Mouse (Mus musculus) kidney, postnatal 14 days (tissue): Measurements from ENCODE around the gene Snapin.

ENCODE experiments used
- DNase-seq: peaks from one replicate; pipeline ENCODE4 v3.0.0; 2022; ENCODE audit warnings: mixed read lengths

Gene Snapin

DNA sequence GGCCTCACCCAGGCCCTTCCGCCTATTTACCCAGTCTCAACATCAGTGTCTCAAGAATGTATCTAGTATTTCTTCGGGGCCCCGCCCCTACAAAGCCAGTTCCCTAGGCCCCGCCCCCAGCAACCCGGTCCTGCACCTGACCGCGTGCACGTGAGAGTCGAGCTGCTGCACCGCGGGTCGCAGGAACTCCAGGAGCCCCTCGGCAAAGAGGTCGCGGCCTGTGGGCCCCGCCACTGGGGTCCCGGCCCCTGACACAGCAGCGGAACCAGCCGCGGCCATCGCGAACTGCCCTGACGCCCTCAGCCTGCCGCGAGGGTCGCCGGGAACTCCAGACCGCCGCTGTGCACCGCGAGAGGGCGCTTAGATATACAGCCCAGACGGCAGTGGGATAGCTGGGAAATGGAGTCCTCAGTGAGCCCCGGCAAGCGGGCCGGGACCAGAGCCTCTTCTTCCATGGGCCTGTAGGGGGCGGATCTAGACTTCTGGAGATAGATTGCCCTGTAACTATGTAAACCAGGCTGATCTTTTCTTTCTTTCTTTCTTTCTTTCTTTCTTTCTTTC lies at the start of gene Snapin:
Gene Snapin, minus strand, starts transcription at position 338 of the 561 bp plus-strand sequence.
- DNase-seq, result peak; percentile 97

DNA sequence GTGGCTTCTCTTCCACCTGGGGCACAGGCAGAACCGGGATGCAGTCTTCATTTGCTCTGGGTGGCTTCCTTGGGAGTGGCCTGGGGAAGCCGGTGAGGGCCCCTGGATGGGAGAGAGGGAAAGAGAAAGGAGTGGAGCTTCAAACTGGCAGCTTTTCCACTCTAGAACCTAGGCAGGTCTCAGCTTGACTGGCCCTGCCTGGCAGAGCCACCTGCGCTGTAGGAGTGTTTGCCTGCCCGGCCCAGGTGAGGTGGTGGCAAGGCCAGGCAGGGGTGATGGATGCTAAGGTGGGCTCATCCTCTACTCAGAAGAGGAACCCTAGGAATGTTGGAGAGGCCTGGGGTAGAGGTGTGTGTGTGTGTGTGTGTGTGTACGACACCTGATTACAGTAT lies 47.1 kb upstream of the Snapin start:
- DNase-seq, result no peak

DNA sequence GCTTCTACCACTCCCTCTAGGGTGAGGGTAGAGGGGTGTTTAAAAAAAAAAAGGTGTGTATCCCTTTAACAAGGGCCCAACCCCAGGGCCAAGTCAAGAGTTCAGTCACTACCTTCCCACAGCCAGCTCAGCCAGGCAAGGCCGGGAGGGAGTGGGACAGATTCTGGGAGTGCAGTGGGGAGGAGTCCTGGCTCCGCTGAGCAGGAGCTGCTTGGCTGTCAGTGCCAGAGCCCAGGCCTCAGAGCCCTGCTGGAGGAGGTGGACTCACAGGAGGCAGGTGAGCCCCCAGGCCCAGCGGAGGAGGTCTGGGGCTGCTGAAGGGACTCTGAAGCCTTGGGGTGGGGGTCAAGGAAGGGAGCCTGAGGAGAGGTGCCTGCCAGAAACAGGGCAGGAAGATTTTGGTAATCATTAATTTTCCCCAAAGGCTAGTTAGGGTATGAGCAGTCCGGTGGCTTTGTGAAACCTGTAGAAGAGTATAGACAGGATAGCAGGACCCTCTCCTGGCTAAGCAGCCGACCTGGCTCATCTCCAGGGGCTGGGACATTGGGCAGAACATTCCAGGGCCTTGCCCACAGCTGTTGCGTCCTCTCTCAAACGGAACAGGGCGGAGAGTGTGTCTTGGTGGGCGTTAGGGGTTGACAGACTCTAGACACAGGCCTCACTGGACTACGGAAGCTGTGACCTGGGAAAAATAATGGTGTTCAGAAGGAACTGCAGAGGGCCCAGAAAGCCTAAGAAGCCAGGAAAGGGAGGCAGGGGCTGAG lies 46.5 kb upstream of the Snapin start, which contains the start of gene S100a16:
Gene S100a16, plus strand, starts transcription at position 114 of the 764 bp plus-strand sequence.
- peak; percentile 89 for DNase-seq

DNA sequence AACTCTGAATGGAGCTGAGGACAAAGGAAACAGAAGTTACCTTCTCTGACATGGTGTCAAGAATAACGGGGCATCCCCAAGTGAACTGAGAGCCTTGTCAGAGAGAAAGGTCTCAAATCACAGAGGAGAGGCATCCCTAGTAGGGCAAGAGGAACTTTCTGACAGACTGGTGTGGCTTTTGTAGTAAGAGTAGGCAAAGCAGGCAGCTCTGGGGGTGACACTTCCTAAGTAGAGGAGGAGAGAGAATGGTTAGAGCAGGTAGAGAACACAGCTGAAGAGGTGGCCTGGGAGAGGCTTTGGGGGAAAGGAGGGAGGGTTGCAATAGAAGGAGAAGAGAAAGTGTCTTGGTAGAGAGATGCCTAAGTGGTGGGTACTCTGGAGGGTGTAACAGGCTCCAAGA lies 44.6 kb upstream of the Snapin start:
- no peak for DNase-seq

DNA sequence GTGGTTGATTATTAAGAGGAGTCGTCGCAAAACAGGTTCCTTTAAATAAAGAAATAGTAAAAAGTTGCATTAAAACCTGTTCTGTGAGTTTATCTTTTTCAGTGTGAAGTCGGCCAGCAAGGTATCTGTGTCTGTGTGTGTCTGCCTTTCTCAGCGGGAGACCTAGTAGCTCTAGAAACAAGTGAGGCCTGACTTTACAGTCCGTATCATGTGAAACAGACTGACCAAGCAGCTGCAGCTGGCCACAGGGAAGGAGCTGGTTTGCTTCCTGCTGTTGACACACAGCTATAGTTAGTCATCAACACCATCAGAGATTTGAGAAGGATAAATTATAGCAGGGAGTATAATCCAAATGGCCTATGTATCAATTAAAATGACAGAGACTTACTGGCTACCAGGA lies 40.9 kb upstream of the Snapin start:
- DNase-seq, result no peak

DNA sequence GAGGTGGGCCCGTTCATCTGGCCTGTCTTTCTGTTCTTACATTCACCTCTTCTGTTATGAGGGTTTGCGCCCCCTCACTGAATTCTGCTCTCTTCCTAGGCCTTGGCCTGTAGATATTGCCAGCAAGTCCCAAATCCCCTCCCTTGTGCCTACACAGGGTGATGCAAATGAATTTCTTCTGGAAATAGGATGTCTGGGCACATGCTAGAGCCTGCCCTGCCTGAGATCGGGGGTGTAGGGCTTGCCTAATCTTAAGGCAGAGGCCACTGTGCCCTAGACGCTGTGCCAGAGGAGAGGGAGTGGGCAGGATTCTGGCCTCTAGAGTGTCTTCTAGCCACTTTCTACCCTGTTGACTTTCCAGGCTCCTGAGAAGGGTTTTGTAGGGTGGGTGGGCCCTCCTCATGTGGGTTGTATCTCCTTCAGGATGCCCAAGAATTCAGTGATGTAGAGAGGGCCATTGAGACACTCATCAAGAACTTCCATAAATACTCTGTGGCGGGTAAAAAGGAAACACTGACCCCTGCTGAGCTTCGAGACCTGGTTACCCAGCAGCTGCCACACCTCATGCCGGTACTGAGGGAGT lies 36.5 kb upstream of the Snapin start:
- no peak for DNase-seq

DNA sequence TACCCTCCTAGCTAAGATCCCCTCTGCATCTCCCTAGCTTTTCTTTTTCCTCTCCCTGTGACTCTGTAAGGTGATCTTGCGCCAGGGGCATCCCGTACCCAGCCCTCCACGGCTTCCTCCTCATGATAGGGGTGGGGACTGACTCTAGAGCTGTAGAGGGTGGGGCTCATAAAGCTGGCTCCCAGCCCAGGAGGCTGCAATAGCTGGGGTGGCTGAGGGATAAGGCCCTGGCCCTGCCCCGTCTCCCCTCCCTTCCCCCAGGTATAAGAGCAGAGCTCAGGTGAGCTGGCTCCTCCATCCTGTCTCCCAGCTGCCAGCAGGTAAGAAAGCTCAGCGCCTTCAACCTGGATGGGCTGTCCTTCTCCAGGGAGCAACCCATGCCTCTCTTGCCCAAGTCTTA lies 35.7 kb upstream of the Snapin start, which contains the start of gene S100a14:
Gene S100a14, plus strand, starts transcription at position 277 of the 400 bp plus-strand sequence.
- no peak for DNase-seq

DNA sequence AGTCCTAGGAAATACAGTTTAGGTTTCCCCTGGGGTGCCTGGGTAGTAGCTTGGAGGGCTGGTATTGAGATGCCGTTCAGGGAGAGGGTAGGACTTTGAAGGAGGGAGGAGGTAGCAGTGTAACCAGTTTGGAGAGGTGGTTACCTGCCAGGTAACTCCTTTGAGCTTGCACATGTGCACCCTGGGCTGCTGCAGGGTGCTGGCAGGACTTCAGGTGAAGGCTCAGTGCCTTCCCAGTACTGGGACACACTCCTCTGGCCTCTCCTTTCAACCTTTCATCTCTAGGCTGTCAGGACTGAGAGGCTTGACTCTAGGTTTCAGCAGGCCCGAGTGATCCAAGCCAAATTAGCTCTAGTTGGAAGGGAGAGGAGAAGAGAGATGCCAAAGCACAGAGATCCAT lies 35.2 kb upstream of the Snapin start:
- DNase-seq, result no peak

DNA sequence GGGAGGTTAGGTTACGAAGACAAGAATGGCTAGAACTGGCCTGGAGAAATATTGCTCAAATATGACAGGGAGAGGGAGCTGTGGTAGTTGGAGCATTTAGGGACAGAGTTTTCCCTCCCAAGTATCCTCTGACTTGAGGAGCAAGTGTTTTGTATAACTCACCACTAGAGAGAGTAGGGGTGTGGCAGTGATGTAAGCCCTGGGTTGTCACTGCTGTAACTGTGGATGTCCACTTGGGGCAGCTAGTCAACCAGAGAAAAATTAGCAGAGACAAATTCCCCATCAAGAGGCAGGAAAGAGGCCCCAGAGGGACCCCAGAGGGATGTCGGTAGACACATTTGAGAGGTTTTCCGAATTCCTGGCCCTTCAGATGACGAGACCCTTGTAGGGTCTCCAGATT lies 34.6 kb upstream of the Snapin start:
- DNase-seq, result peak; percentile 76

DNA sequence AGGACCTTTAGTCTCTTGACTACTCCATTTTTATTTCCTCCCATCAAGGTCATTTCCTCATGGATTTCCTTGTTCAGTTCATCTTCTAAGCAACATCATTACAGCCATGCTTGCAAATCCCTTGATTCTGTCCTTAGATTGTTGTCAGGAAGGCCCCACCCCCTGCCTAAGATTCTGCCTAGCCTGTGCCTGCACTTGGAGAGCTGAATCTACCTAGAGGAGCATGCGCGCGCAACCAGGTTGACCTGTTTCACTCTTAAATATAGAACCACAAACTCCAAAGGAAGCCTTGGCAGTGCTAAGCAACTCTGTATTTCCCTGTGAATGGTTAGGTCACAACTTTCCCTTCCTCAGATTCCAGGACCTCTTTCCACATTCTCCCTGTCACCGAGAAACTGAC lies 26.9 kb upstream of the Snapin start:
- DNase-seq, result no peak

DNA sequence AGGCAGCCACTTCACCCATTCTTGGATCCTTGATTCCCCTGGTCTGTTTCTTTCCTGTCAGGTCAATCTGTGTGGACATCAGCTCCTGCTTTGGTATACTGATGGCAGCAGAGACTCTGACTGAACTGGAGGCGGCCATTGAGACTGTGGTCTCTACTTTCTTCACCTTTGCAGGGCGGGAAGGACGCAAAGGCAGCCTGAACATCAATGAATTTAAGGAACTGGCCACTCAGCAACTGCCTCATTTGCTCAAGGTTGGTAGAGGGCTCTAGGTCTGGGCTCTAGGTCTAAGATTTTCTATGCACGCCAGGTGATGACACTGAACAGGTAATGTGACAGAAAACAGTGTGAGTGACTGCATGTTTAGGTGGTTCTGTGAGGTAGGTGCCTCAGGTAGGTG lies 25.0 kb upstream of the Snapin start:
- DNase-seq, result no peak

DNA sequence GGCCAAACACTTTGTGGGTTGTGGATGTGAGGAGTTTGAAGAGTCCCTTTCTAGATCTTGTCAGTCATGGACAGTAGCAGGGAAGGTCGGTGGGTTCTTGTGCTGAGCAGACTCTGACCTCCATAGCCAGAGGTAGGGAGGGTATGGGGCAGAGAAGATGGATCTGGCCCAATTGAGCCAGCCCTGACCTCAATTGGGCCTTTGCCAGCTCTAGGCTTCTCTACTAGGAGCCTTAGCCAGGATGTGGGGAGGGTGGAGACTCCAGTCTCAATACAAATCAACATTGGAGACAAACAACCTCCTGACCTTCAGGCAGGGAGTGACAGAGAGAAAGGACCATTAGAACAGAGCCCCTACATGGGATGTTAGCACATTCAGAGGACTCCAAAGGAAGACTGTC lies 24.4 kb upstream of the Snapin start:
- DNase-seq, result peak; percentile 71

DNA sequence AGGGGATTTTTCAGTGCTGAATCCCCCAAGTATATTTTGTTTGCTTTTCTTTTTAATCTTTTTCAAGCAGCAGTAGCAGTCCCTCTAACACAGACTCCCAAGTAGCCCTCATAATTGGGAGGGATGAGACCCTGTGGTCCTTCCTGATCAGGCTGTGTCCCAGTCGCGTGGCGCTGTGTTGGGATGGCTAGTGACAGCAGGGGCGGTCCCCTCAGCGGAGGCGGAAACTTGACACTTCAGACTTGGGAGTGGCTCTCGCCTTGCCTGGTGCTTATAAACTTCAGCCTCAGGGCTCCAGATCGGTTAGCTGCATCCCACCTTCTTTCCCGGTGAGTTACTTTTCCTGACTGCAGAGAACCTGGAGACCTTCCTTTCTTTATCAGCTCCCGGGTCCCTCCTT lies 23.9 kb upstream of the Snapin start:
- peak; percentile 82 for DNase-seq

DNA sequence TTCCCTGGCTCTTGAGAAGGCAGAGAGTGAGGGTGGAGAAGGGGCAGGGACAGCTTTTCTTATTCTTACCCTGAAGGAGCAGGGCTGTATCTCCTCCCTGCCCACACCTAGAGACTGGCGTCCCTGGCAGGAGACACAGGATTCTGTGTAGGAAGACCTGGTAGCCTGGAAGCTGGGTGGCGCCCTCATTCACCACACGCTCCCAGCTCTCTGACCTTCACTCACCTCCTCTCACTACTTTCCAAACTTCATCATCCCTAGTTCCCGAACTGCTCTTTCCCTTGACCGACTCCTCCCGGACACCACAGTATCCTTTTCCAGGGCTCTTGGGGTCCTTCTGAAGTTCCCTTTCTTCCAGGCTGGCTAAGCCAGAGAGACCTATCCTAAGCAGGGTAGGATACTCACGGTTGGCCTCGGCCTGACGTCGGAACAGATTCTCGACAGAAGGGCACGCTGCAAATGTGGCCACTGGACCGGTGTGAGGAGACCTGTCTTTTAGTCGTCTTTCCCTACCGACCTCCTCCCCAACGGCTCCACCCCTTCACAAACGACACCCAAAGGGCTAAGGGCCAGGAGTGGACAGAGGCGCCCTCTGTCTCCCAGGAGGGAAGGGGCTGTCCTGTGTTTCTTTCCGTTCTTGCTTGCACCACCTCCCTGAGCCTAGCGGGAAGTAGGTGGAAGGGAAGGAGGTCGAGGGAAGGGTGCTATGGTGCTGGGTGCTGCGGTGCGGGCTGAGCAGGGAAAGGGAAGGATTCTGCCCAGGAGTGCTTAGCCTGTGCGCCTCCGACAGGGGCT lies 23.2 kb upstream of the Snapin start, which contains the start of the genes S100a1 and S100a13:
Gene S100a1, minus strand, starts transcription at position 597 of the 795 bp plus-strand sequence.
Gene S100a13, plus strand, starts transcription at position 640 of the 795 bp plus-strand sequence.
- peak; percentile 88 for DNase-seq

DNA sequence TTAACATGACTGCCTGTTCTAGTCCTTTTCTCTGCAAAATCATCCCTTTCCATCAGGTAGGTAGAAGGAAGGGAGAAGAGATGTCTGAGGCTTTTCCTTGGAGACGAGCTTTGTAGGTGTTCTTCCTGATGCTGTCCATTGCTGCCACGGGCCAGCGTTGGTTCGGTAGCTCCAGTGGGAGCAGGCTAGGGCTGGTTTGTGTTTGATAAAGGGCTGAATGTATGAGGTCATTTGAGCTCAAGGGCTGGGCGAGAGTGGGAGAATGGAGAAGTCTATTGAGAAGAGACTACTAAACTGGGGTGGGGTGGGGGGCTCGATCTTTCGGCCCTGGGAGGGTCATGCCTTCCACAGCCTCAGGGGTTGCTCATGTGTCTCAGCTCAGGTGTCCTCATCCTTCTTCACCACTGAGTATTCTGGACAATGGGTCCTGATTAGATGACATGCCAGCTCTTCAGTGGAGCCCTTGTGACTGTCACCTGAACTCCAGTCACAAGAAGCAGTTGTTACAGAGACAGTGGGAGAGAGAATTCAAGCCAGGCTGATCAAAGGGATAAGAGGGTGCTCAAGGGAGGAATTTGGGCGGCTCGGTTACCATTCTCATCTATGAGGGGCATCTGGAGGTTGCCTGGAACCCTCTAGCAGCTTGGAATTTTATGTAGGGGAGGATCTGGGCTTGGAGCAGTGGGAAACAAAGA lies 22.3 kb upstream of the Snapin start:
- DNase-seq, result no peak

DNA sequence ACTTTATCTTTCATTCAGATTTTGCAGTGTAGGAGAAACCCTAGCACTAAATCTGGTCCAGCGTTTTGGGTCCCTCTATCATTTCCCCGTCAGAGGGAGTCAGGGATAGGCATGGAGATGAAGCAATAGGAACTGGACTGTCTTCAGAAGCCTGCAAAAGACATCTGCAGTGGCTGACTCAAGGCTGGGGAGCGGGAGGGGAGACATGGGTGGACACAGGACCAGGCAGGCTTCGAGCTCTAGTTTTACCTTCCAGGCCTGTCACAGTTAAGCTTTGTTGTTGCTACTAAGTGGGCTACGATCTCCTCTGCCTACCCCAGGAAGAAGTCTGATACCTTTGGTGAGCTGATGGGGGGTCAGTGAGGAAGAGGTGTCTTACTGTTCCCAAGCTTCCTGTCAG lies 21.4 kb upstream of the Snapin start:
- no peak for DNase-seq

DNA sequence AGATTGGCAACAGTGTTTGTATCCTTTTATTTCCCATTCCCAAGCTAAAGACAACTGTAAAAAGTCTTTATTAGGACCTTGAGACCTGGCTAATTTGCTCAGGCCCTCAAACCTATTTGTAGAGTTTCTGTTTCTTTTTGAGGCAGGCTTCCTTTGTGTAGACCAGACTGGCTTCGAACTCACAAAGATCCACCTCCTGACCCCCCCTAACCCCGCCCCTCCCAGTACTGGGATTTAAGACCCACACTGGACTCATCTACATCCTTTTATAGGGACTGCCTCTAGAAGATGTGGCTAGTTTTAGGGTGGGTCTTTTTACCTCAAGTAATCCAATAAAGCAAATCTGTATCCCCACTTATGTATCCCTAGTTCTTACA lies 18.9 kb upstream of the Snapin start:
- DNase-seq, result no peak

DNA sequence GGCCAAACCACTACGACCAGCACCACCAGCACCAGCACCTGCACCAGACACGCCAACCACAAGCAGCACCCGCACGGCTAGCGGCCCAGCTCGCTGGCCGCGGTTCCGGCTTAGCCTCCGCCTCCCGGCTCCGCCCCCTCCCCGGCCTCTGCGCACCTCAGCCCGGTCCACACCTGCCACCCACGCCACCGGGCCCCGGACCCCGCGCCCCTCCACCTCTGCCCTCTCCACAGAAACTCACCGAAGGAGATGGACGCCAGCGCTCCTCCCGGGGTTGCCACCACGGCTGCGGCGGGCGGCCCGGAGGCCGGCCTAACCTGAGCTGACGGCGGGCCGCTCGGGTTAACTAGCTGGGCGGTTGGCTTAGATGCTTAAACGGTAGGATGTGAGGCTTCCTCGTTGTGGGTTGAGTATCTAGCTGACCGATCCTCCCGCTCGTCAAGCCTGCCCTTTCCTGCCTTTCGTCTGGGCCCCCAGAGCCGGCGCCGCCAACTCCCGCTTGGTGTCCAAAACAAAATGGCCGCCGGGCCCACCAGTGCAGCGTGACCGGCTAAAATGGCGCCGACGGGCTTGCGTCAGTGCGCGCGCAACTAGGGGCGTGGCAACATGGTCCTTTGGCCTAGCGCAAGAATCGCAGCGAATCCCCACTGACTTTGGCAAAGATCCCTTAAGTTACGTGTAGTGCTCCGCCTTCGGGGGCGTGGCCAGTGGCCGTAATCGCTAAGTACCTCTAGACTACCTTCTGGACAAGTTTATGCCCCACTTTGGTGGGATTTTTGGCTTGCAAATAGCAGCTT lies 18.3 kb upstream of the Snapin start, which contains the start of gene Chtop:
Gene Chtop, minus strand, starts transcription at position 549 of the 797 bp plus-strand sequence.
- peak; percentile 100 for DNase-seq

DNA sequence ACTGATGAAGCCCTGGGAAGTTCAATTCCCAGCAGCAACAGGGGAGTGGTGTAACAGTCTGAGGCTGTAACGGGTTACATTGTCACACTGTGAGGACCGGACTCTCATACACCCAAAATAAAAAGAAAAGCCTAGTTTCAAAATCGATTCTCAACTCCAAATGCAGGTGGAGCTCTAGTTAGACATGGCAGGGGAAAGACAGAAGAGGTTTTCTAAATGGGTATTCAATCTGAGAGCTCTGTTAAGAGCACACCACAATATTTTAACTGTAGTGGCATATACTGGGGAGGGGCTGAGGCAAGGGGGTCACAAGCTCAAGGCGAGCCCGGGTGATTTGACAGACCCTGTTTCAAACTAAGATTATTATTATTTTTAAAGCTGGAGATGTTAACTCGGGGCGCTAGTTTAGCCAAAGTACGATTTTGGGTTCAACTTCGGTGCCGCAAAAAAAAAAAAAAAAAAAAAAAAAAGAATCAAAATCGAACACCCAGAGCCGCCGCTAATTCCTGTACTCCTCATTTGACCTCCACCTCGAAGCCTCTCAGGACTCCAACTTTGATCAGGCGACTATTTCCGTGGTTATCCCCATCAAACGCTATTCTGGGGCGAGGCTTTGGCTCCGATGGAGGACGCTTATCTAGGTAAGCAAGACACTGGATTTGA lies 17.6 kb upstream of the Snapin start:
- DNase-seq, result no peak

DNA sequence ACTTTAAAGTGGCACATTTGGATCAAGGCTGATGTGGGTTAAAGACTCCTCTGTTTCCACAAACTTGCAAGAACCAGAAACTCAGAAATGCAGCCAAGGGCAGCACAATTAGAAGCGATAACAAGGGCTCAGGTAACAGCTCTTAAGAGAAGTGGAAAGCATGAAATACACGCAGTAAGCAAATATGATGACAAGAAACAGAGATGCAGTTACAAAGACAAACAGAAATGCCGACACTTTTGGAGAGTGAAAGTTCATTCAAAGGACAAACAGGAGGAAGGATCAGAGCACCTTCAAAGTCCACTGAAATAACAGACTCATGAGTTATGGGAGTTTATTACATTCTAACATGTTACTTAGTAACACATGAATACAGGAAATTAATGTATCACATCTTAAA lies 15.5 kb upstream of the Snapin start:
- DNase-seq, result no peak

DNA sequence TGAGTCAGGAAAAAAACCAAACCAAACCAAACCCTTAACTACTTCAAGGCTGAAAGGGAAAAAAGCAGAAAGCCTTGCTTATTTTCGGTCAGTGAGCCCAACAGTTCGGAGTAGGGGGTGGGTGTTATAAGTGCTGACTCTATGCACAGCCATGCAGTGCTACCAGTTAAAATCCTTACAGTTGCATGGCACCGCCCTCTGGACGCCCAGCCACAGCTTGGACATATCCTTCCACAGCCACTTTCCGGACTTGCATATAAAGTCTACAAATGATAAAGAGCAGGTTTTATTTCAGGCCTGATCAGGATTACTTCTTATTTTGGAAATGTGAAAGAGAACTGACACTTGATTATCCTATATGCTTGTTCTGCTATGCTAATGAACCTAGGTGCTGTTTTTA lies 14.4 kb upstream of the Snapin start:
- DNase-seq, result no peak
